Mouse (Mus musculus) liver, embryonic 14.5 days (tissue): Measurements from ENCODE around the gene Dohh.

Source experiments
- CTCF ChIP-seq: IDR thresholded peaks from 2 replicates; pipeline ENCODE4 v1.5.1; 2016; ENCODE audit warnings: antibody characterized with exemption, low read depth, control low read depth
- EP300 ChIP-seq: IDR thresholded peaks from 2 replicates; pipeline ENCODE4 v1.6.1; 2016; ENCODE audit warnings: antibody characterized with exemption, low read depth

GRCm38 (mm10) chr10:81392270-81392669, 8.0 kb downstream of the Dohh start:
- TF ChIP-seq CTCF (no peak), EP300 (no peak)
